Mouse (Mus musculus) stomach, embryonic 16.5 days (tissue): Measurements from ENCODE around the gene Foxf2. TPM values are rescaled to one million over a fixed set of nuclear protein-coding genes. Genes with fewer than 3 reads are reported as not detected.

Experiments used
- ATAC-seq: fragments of 200-750 bp; cut with Nextera tagmentation; 2 replicates; pipeline ENCODE4 v1.8.0; 2017; ENCODE audit warnings: moderate number of reproducible peaks, moderate TSS enrichment; ENCODE audit not compliant: insufficient read depth, low FRiP score
- H3K27ac ChIP-seq: fragments of 300-500 bp; sonication (generic); 2 replicates; pipeline ENCODE4 v1.5.1; 2014; ENCODE audit warnings: low read length
- H3K27me3 ChIP-seq: fragments of 300-500 bp; sonication (generic); 2 replicates; pipeline ENCODE4 v1.6.1; 2014; ENCODE audit warnings: low read length, control low read depth, mixed read lengths; ENCODE audit not compliant: control insufficient read depth, insufficient read depth
- H3K36me3 ChIP-seq: fragments of 300-500 bp; sonication (generic); 2 replicates; pipeline ENCODE4 v1.6.1; 2014; ENCODE audit warnings: low read length; ENCODE audit not compliant: control insufficient read depth, insufficient read depth
- H3K4me1 ChIP-seq: fragments of 300-500 bp; sonication (generic); 2 replicates; pipeline ENCODE4 v1.6.1; 2014; ENCODE audit warnings: low read length, control low read depth, mixed read lengths; ENCODE audit not compliant: control insufficient read depth, insufficient read depth
- H3K4me2 ChIP-seq: fragments of 300-500 bp; sonication (generic); 2 replicates; pipeline ENCODE4 v1.6.1; 2014; ENCODE audit warnings: low read depth, low read length, mixed read lengths
- H3K4me3 ChIP-seq: fragments of 300-500 bp; sonication (generic); replicated peaks from 2 replicates; pipeline ENCODE4 v1.5.1; 2014; ENCODE audit warnings: mild to moderate bottlenecking, low read length
- H3K9ac ChIP-seq: fragments of 300-500 bp; sonication (generic); 2 replicates; pipeline ENCODE4 v1.6.1; 2014; ENCODE audit warnings: low read length
- H3K9me3 ChIP-seq: fragments of 300-500 bp; sonication (generic); replicated peaks from 2 replicates; pipeline ENCODE4 v1.6.1; 2016; ENCODE audit warnings: low read length, control low read depth; ENCODE audit not compliant: control insufficient read depth
- WGBS: fragments of 180-500 bp; shearing (Covaris S2); extraction: QIAGEN DNeasy Blood & Tissue Kit; methylation state at CpG from one replicate; pipeline ENCODE4 v1.1.7; 2014; 5-methylcytosine and 5-hydroxymethylcytosine counted together
- microRNA-seq: library from miRNA; unstranded; fragments of <30 nt; microRNA quantifications from one replicate; pipeline ENCODE4, GENCODE M21; 2016
- polyA plus RNA-seq: library from polyadenylated mRNA; unstranded; fragments of >200 nt; fragmentation: Nextera tagmentation; extraction: Ambion mirVana; gene quantifications from 2 replicates; pipeline ENCODE4 v1.2.1, GENCODE M21; 2015

Gene Foxf2
- polyA plus RNA-seq, 1 experiment from 2014 or later = 11.9 TPM

- no peak overlapping the region for H3K4me3 ChIP-seq
- H3K9me3 ChIP-seq = no peaks in the 10 kb centered on the region
- no peaks in the 10 kb centered on the region; the same call in 1 of the 2 replicates for H3K27me3 ChIP-seq
- no peaks in the 10 kb centered on the region for H3K4me1 ChIP-seq
- WGBS = 84% methylated on average over 4 of the region's 4 CpGs
- no peak overlapping the region for H3K9ac ChIP-seq
- no peak overlapping the region for H3K27ac ChIP-seq
- H3K4me2 ChIP-seq = no peak overlapping the region
- ATAC-seq = no peak
- no peaks in the 10 kb centered on the region for H3K36me3 ChIP-seq
Measured at GRCm38 (mm10) chr13:31658212-31658611, 32.6 kb downstream of the Foxf2 start.

- Histone ChIP-seq H3K4me1 (no peaks in the 10 kb centered on the region), H3K27me3 (no peaks in the 10 kb centered on the region; the same call in 1 of the 2 replicates), H3K36me3 (no peaks in the 10 kb centered on the region), H3K9ac (no peak overlapping the region), H3K4me2 (no peak overlapping the region), H3K9me3 (no peaks in the 10 kb centered on the region), H3K4me3 (no peak overlapping the region), H3K27ac (no peak overlapping the region)
- 2% methylated on average over 3 of the region's 3 CpGs for WGBS
- no peak for ATAC-seq
Measured at GRCm38 (mm10) chr13:31658963-31659362, 33.3 kb downstream of the Foxf2 start.

GRCm38 (mm10) chr13:31661211-31661610, 35.6 kb downstream of the Foxf2 start:
- WGBS = 61% methylated on average over 6 of the region's 6 CpGs
- ATAC-seq = no peak
- H3K4me3 ChIP-seq = no peak overlapping the region

GRCm38 (mm10) chr13:31665376-31665775, 39.8 kb downstream of the Foxf2 start:
- Histone ChIP-seq H3K9me3 (no peaks in the 10 kb centered on the region), H3K4me3 (no peak overlapping the region), H3K27me3 (no peaks in the 10 kb centered on the region), H3K4me2 (no peak overlapping the region), H3K36me3 (no peaks in the 10 kb centered on the region), H3K27ac (no peak overlapping the region), H3K4me1 (no peaks in the 10 kb centered on the region), H3K9ac (no peak overlapping the region)
- 71% methylated on average over 6 of the region's 6 CpGs for WGBS
- ATAC-seq = no peak

More at GRCm38 (mm10) chr13:31661211-31661610, 35.6 kb downstream of the Foxf2 start:
- Histone ChIP-seq H3K36me3 (no peaks in the 10 kb centered on the region), H3K4me1 (no peaks in the 10 kb centered on the region), H3K9ac (no peak overlapping the region), H3K9me3 (no peaks in the 10 kb centered on the region), H3K27ac (no peak overlapping the region), H3K27me3 (no peaks in the 10 kb centered on the region; the same call in 1 of the 2 replicates), H3K4me2 (no peak overlapping the region)

- H3K4me3 ChIP-seq = no peak overlapping the region
- no peaks in the 10 kb centered on the region for H3K36me3 ChIP-seq
- no peaks in the 10 kb centered on the region for H3K4me1 ChIP-seq
- no peak overlapping the region for H3K4me2 ChIP-seq
- no peaks in the 10 kb centered on the region for H3K27me3 ChIP-seq
- H3K9ac ChIP-seq = no peak overlapping the region
- no peak overlapping the region for H3K27ac ChIP-seq
- 39% methylated on average over 6 of the region's 6 CpGs for WGBS
- ATAC-seq = 0 out of 2 replicates have a peak, but pooled peaks have one; percentile 62
- H3K9me3 ChIP-seq = no peaks in the 10 kb centered on the region
Measured at GRCm38 (mm10) chr13:31667919-31668524, 42.4 kb downstream of the Foxf2 start.

GRCm38 (mm10) chr13:31672093-31672492, 46.5 kb downstream of the Foxf2 start:
- H3K27me3 ChIP-seq = no peaks in the 10 kb centered on the region
- no peaks in the 10 kb centered on the region for H3K4me1 ChIP-seq
- ATAC-seq = no peak
- H3K27ac ChIP-seq = no peak overlapping the region
- no peaks in the 10 kb centered on the region for H3K9me3 ChIP-seq
- no peaks in the 10 kb centered on the region for H3K36me3 ChIP-seq
- no peak overlapping the region for H3K4me3 ChIP-seq
- no peak overlapping the region for H3K9ac ChIP-seq
- 86% methylated on average over 3 of the region's 3 CpGs for WGBS
- H3K4me2 ChIP-seq = no peak overlapping the region

Small RNA genes lying within 50 kb of the gene (microRNA-seq; reads per million reads assigned to microRNA genes)
- not detected for gene Gm27516

Other genes starting within 250 kb of the Foxf2 start
- gene Foxq1, start 69.7 kb upstream of the Foxf2 start, polyA plus RNA-seq = 8.9 and 9.6 TPM in 2 replicates
- not detected in 2 replicates for gene A530084C06Rik, start 66.5 kb upstream of the Foxf2 start, polyA plus RNA-seq
- gene Foxc1, start 180.8 kb downstream of the Foxf2 start, polyA plus RNA-seq = 0.12 and 0.14 TPM in 2 replicates